Mouse (Mus musculus) lung, postnatal 0 days (tissue): ENCODE data around the gene Cd2ap. TPM values are rescaled to one million over a fixed set of nuclear protein-coding genes. Genes with fewer than 3 reads are reported as not detected.
A peak's percentile ranks its signal among the peaks of the same experiment; 100 is the strongest.

Experiments
- ATAC-seq: fragments of 200-750 bp; cut with Nextera tagmentation; 2 replicates; pipeline ENCODE4 v1.8.0; 2017; ENCODE audit warnings: moderate library complexity
- DNase-seq: peaks from one replicate; pipeline ENCODE4 v3.0.0-alpha.2; 2016; ENCODE audit warnings: low spot score
- H3K27ac ChIP-seq: fragments of 300-500 bp; sonication (generic); 2 replicates; pipeline ENCODE4 v1.5.1; 2014; ENCODE audit warnings: antibody characterized with exemption, mild to moderate bottlenecking, low read length, mixed read lengths
- H3K27me3 ChIP-seq: fragments of 300-500 bp; sonication (generic); replicated peaks from 2 replicates; pipeline ENCODE4 v1.6.1; 2014; ENCODE audit warnings: low read length, mixed read lengths; ENCODE audit not compliant: insufficient read depth
- H3K36me3 ChIP-seq: fragments of 300-500 bp; sonication (generic); 2 replicates; pipeline ENCODE4 v1.6.1; 2014; ENCODE audit warnings: low read length, mixed read lengths; ENCODE audit not compliant: insufficient read depth
- H3K4me1 ChIP-seq: fragments of 300-500 bp; sonication (generic); 2 replicates; pipeline ENCODE4 v1.6.1; 2014; ENCODE audit warnings: antibody characterized with exemption, low read depth, low read length, mixed read lengths; ENCODE audit not compliant: insufficient read depth
- H3K4me2 ChIP-seq: fragments of 300-500 bp; sonication (generic); replicated peaks from 2 replicates; pipeline ENCODE4 v1.6.1; 2014; ENCODE audit warnings: low read depth, mild to moderate bottlenecking, low read length, moderate library complexity, mixed read lengths
- H3K4me3 ChIP-seq: fragments of 300-500 bp; sonication (generic); 2 replicates; pipeline ENCODE4 v1.5.1; 2014; ENCODE audit warnings: low read depth, low read length
- H3K9ac ChIP-seq: fragments of 300-500 bp; sonication (generic); replicated peaks from 2 replicates; pipeline ENCODE4 v1.6.1; 2014; ENCODE audit warnings: low read depth, mild to moderate bottlenecking
- H3K9me3 ChIP-seq: fragments of 300-500 bp; sonication (generic); 2 replicates; pipeline ENCODE4 v1.6.1; 2016; ENCODE audit warnings: low read length, mixed read lengths
- CTCF ChIP-seq: IDR thresholded peaks from 2 replicates; pipeline ENCODE4 v1.5.1; 2016; ENCODE audit warnings: antibody characterized with exemption, mild to moderate bottlenecking
- EP300 ChIP-seq: IDR thresholded peaks from 2 replicates; pipeline ENCODE4 v1.6.1; 2016; ENCODE audit warnings: antibody characterized with exemption, mild to moderate bottlenecking, control low read depth
- WGBS: fragments of 180-500 bp; shearing (Covaris S2); extraction: QIAGEN DNeasy Blood & Tissue Kit; methylation state at CpG from one replicate; pipeline ENCODE4 v1.1.7; 2014; 5-methylcytosine and 5-hydroxymethylcytosine counted together
- polyA plus RNA-seq: library from polyadenylated mRNA; unstranded; fragments of >200 nt; fragmentation: Nextera tagmentation; extraction: Ambion mirVana; gene quantifications from 2 replicates; pipeline ENCODE4 v1.2.1, GENCODE M21; 2015

Gene Cd2ap
- polyA plus RNA-seq, 1 experiment from 2014 or later: 23.1 TPM

DNA sequence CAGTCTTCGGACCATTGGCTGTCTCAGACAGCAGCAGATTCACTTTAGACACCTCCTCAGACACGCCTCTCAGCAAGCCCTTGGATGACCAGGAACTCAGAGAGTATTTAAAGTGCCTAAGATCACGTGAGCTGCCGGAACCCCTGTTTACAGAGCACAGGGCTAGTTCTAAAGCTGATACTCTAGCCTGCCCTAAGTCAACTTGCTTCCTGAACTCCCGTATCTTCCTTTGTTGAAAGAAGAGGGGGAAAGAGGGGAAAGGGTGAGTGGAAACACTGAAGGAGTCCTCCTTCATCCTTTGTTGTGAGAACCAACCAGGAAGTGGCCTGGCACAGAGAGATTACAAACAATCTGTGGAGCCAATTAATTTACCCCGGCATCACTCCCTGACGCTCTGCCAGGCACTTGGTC, 8.6 kb upstream of the Cd2ap start:
- 17% methylated on average over 7 of the region's 7 CpGs for WGBS
- Histone ChIP-seq H3K36me3 (no peaks in the 10 kb centered on the region), H3K4me3 (no peak overlapping the region), H3K9ac (no peak overlapping the region), H3K4me1 (no peaks in the 10 kb centered on the region), H3K9me3 (no peaks in the 10 kb centered on the region), H3K27ac (peak overlapping the region; percentile 64), H3K27me3 (no peaks in the 10 kb centered on the region), H3K4me2 (peak overlapping the region; percentile 37)
- DNase-seq (peak; percentile 72), ATAC-seq (peak; percentile 82)
- no peak for TF ChIP-seq CTCF
- peak; percentile 58 for TF ChIP-seq EP300

DNA sequence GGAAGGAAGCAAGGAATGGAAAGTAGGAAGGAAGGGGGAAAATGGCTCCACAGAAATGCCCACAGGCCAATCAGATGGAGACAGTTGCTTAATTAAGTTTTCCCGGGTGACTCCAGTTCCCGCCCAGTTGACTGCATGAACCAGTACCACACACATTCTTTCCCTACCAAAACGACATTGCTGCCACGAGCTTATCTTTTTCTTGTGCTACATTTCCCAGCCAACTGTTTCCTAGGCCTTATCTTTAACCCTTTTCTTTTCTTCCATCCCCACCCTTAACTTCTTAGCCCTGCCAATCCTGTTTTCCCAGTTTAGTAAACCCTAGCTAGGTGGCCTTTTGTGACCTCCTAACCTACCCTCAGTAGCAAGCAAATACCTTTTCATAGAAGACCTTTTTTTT, 7.9 kb upstream of the Cd2ap start:
- Histone ChIP-seq H3K4me3 (no peak overlapping the region), H3K27ac (peak overlapping the region; percentile 64; the same call in 1 of the 2 replicates), H3K9ac (no peak overlapping the region), H3K4me2 (no peak overlapping the region), H3K4me1 (no peaks in the 10 kb centered on the region), H3K36me3 (no peaks in the 10 kb centered on the region), H3K9me3 (no peaks in the 10 kb centered on the region), H3K27me3 (no peaks in the 10 kb centered on the region)
- DNase-seq (peak; percentile 38), ATAC-seq (peak; percentile 20; the same call in 1 of the 2 replicates)
- WGBS: 22% methylated on average over 4 of the region's 4 CpGs
- TF ChIP-seq CTCF (no peak), EP300 (no peak)

DNA sequence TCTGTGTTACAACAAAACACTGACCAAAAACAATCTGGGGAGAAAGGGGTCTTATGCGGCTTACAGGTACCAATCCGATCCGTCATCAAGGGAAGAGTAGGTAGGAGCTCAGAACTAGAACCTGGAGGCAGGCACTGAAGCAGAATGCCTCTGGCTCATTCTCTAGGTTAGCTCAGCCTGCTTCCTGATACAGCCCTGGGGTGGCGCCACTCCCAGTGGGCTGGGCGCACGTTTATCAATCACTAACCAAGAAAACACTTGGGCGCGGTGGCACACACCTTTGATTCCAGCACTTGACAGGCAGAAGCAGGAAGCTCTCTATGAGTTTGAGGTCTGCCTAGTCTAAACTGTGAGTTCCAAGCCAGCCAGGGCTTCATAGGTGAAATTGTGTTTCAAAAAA, 7.3 kb upstream of the Cd2ap start:
- DNase-seq: no peak
- WGBS: 82% methylated on average over 8 of the region's 8 CpGs
- H3K9ac ChIP-seq: no peak overlapping the region
- no peak overlapping the region for H3K4me2 ChIP-seq
- H3K27me3 ChIP-seq: no peaks in the 10 kb centered on the region
- no peaks in the 10 kb centered on the region for H3K9me3 ChIP-seq
- TF ChIP-seq EP300 (no peak), CTCF (peak; percentile 23)
- ATAC-seq: no peak
- no peaks in the 10 kb centered on the region for H3K4me1 ChIP-seq
- H3K4me3 ChIP-seq: no peak overlapping the region
- H3K27ac ChIP-seq: no peak overlapping the region; the same call in 1 of the 2 replicates
- no peaks in the 10 kb centered on the region for H3K36me3 ChIP-seq

DNA sequence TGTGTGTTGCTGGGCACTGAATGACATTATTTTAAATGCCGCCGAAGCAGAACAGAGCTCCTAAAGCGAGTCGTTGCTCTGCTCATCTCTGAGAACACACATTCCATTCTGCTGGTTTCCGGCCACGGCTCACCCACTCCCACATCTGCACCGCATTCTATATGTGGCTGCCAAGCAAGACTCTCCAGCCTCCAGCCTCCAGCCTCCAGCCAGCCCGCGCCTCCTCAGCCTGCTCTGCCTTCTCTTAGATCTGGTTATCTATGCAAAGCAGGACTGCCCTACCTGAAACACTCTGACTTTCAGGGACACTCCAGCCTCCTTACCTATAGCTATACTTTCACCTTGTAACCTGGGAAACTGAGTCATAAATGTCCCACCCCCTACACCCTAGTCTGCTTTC, 6.8 kb upstream of the Cd2ap start:
- no peaks in the 10 kb centered on the region for H3K4me1 ChIP-seq
- H3K4me2 ChIP-seq: no peak overlapping the region
- 44% methylated on average over 9 of the region's 9 CpGs for WGBS
- DNase-seq: no peak
- no peaks in the 10 kb centered on the region for H3K27me3 ChIP-seq
- ATAC-seq: no peak
- no peaks in the 10 kb centered on the region for H3K9me3 ChIP-seq
- TF ChIP-seq CTCF (no peak), EP300 (no peak)
- H3K9ac ChIP-seq: no peak overlapping the region
- H3K27ac ChIP-seq: no peak overlapping the region
- H3K36me3 ChIP-seq: no peaks in the 10 kb centered on the region
- no peak overlapping the region for H3K4me3 ChIP-seq

DNA sequence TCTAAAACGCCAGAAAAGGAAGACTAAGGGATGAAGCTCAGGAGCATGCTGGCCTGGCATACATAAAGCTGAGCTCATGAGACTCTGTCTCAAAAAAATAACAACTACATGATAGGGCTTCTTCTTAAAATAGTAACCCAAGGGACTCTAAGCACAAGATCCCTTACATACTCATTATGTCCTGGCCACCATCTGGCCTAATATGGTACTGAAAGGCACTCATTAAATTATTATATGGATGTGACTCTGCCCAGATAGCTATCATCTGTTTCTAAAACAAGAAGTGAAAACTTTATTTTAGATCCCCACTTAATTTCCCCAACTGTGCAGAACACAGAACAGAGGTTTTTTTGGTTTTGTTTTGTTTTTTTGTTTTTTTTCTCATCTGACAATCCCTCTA, 6.4 kb upstream of the Cd2ap start:
- Histone ChIP-seq H3K27ac (no peak overlapping the region), H3K4me3 (no peak overlapping the region), H3K27me3 (no peaks in the 10 kb centered on the region), H3K36me3 (no peaks in the 10 kb centered on the region), H3K9ac (no peak overlapping the region), H3K4me2 (no peak overlapping the region), H3K4me1 (no peaks in the 10 kb centered on the region), H3K9me3 (no peaks in the 10 kb centered on the region)
- TF ChIP-seq CTCF (peak; percentile 45), EP300 (no peak)
- ATAC-seq (no peak), DNase-seq (peak; percentile 36)
- WGBS: 84% methylated on average over 1 of the region's 1 CpGs

DNA sequence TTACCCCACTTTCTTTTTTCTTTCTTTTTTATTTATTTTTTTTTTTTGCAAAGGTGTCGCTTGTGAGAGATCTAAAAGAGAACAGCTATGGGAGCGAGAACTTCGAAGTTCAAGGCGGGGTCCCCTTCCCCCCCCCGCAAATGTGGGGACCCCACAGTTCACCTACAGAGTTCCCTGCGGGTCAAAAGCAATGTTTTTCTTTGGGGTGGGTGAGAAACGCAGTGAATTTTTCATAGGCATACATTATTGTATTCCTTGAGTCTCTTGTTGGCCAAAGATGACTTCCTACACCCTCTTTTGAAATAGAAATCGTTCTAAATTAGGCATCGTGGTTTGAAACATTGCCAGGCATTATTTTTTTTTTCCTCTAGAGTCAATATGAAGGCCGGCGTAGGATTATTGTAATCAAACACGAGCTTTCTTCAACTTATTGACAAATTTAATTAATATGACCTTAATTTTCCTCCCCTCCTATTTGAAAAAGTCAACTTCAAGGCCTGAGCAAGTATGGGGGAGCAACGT, 500 bp upstream of the Cd2ap start:
- 11% methylated on average over 13 of the region's 13 CpGs for WGBS
- DNase-seq: peak; percentile 42

More for the DNA sequence above, 500 bp upstream of the Cd2ap start:
- H3K9me3 ChIP-seq: no peaks in the 10 kb centered on the region
- H3K27ac ChIP-seq: peak overlapping the region; percentile 98
- TF ChIP-seq EP300: 0 out of 2 replicates have a peak, but pooled peaks have one; percentile 13
- no peak for TF ChIP-seq CTCF
- peak overlapping the region; percentile 96 for H3K9ac ChIP-seq
- H3K36me3 ChIP-seq: no peaks in the 10 kb centered on the region
- H3K27me3 ChIP-seq: no peaks in the 10 kb centered on the region
- H3K4me2 ChIP-seq: peak overlapping the region; percentile 91
- no peak for ATAC-seq
- H3K4me3 ChIP-seq: peak overlapping the region; percentile 94
- no peaks in the 10 kb centered on the region; the same call in 1 of the 2 replicates for H3K4me1 ChIP-seq
